Mouse (Mus musculus) kidney, adult 11 months (tissue): ENCODE results near the gene Ddx4.
A peak's percentile ranks its signal among the peaks of the same experiment; 100 is the strongest.

Experiments used
- DNase-seq: peaks from one replicate; pipeline ENCODE4 v3.0.0; 2022

Ddx4 gene

DNA sequence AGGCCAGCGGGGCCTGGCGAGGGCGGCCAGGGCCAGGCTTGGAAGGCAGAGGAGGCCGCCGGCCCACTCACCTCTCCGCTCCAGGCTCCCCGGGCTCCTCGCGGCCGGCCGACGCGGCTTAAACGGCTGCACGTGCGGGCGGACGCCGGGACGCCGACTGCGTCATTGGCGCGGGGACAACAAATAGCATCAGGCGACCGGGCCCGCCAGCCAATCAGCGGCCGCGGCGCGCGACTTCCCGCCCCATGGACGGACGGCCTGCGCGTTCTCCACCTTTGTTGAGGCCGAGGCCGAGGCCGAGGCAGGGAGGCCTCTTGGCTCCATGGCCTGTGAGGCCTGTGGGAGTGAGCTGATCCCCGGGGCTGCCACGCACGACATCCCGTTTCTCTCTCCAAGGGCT lies at the start of gene Ddx4:
Gene Ddx4 (minus strand): TSS at position 271 of the 400 bp plus-strand sequence.
- no peak for DNase-seq

DNA sequence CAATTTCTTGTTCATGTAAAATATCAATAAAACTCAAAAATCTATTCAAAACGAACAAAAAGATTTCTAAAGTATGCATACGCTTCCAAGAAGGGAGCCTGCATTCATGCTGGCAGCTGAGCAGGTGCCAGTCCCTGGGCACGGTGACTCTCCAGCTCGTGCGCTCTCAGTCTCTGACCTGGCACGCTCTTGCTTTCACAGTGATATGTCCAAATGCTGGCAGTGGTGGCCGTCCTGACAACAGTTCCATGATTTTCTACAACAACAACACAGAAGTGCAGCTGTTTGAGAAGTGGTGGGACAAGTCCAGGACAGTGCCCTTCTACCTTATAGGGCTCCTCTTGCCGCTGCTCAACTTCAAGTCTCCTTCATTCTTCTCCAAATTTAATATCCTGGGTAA lies 49.0 kb upstream of the Ddx4 start:
- DNase-seq: no peak

DNA sequence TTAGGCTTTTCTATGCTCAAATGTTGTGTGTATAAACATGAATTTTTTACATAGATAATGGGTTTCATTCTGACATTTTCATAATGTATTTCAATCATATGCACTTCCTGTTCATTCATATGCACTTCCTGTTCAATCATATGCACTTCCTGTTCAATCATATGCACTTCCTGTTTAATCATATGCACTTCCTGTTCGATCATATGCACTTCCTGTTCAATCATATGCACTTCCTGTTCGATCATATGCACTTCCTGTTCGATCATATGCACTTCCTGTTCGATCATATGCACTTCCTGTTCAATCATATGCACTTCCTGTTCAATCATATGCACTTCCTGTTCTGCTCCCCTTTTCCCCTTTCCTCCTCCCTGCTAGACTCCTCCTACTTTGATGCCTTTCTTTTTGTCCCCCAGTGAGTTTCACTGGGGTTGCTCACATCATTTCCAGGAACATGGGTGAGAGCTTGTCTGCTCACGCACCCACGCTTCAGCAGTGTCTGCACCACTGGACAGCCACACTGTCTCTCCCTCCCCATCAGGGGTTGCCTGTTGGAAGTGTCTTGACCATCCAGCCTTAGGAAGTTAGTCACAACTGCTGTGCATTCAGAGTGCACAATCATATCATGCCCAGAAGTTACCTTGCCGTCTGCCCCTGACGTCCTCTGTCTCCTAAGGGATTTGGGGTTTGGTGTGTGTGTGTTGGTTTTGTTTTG lies 43.4 kb upstream of the Ddx4 start:
- DNase-seq: no peak

DNA sequence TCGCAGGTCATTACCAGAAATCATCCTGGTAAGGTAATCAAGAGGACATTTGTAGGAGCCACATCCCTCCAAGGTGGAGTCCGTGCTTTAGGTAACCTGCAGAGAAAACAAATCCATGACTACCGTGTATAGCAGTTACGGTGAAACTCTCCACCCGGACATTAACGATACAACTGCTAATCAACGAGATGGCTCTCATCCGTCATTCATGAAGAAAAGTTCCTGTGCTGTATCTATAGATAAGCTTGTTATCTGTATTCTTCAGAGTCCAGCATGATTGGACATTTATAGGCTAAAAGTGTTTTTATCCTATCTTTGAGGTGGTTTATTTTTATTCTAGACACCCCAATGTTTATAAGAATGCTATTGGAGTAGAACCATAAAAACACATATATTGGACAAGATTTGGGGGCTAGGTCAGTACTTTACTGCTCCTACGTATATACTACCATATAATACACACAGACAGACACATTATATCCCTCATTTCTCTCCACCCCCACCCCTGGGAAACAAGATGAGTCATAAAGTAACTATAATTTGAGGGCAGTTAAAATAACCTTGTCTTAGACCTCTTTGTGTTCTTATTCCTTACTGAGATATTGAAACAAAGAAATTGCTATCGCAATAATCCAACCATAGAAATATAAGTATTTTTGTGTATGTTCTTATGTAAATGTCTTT lies 40.7 kb upstream of the Ddx4 start:
- DNase-seq: no peak

DNA sequence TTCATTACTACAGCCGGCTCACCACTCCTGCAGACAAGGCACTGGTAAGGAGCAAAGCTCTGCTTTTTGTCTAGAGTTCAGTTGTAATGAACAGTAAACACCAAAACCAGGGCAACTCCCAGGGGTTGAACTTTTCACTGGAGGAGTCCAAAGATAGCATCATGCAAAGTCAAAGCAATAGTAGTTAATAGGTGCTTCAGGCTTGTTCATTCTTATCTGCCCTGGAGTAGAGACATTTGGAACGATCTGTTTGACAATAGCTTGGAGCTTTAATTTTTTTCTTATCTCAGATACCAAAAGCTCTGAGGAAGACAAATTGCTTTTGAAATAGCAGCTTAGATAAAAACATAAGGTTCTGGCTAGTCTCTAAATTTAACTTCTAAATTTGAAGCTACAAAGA lies 33.9 kb upstream of the Ddx4 start:
- no peak for DNase-seq

DNA sequence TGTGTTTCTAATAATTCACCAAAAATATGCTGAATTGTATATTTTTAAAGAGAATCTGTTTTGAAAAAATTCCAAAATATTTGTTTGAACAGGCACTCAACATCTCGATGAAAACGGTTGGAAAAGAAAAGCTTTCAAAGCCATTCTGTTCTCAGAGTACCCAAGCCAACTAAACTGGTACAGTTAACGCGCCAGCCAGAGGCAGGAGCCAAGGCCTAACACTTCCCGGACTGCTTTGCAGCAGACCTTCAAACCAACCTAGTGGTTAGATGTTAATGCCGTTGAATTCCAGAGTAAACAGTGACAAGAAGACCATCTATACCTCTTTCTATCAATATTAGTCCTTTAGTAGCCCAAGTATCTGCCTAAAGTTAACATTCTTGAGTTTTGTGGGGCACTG lies 31.7 kb upstream of the Ddx4 start:
- DNase-seq: no peak

DNA sequence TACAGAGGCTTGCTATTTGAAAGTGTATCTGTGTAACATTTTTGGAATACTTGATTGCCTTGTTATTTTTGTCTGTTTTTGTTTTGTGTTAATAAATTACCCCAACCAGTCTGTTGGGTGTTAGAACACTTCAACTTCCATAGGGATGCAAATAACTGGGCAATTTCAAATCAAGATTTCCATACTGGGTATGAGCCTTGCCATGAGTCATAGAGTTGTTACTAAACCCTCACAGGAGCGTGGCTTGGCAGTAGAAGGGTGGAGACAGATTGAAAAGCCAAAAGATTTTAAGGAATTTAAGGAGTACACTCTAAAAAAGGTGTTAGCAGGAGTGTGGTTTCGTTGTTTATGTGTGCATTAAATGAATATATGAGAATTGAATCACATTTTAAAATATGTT lies 31.0 kb upstream of the Ddx4 start:
- DNase-seq: no peak

DNA sequence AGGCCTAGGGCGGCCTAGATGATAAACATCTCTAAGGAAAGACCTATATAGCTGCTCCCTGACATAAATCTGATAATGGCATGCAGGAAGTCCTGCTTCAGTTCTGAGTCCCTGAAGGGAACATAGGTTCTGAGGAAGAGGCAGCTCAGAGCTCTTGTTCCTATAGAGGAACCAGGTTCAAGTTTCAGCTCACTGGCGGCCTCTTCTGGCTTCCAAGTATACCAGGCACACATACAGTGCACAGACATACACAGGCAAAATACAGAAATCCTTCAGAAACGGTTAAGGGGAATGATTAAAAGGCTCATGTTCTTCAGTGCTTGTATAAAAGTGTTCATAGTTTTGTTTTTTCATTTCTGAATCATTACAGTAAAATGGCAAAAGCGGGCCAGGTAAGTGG lies 25.9 kb upstream of the Ddx4 start:
- DNase-seq: no peak

DNA sequence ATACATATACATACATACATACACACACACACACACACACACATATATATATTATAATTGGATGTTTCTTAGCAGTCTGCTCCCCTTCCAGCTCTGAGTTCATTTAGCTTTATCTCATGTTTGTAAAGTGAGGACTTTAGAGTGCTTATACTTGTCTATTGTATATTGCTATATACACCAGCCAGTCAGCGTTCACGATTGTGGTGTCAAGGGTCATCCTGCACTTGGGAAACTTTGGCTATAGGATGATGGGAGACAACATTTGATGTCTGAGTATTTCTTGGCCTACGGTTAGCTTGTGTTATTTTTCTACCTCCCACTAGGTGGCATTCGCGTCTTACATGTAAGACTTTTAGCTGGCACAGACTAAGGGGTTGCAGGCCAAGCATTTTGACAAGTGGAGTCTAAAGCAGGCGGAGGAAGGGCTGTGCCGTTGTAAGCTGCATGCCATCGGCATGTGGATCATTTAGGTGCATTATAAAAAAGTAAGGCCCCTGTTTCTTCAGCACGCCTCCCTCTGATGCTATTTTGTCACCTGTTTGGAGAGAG lies 21.7 kb upstream of the Ddx4 start:
- peak; percentile 56 for DNase-seq

DNA sequence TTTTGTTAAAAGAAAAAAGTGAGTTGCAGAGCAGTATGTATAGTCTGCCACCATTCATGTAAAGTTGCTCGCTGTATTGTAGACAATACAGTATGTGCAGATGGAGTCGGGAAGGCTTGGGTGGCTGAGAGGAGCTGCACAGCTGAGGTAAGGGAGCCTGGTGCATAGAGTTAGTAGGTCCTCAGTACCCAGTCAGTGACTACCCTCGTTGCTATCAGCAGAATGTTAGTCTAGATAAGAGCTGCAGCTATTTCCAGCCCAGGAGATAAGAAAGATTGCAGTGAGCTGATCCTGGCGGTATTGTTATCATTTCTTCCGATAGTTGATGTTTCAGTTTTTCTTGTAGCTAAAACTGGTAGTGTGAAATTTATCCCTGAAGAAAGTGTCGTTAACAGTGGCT lies 20.5 kb upstream of the Ddx4 start:
- DNase-seq: no peak

DNA sequence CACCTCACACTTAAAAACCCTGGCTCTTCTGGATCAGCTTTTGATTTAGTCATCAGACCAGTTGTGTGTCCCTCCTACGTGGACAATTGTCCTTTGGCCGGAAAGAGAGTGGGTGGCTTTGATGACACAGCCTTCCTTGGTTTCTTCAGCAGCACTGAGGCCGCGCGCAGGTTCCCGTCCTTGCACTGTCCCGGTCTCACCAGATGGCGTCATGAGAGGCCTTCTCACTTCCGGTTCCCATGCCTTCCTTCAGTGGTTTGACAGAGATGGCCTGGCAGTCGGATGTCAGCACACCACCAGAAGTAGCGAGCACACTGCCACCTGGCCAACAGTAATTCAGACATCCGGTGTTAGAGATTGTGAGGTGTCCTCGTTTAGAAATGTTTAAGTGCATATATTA lies 19.4 kb upstream of the Ddx4 start:
- DNase-seq: no peak

DNA sequence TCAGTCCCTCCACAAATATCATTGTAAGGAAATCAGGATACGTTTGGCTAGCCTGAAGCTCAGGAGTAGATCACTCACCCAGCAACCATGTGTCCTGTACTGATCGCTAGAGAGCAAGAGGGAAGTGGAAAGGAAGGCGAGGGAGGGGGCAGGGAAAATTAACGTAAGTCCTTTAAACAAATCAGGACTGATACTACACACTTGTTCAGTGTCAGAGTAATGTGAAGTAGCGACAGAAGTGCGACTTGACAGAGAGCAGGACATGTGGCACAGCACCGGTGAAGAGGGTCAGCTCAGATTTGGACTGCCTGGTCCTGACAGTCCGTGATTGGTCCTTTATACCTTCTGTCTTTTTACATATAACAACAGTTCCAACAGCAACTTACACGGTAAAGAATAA lies 14.9 kb upstream of the Ddx4 start:
- no peak for DNase-seq

DNA sequence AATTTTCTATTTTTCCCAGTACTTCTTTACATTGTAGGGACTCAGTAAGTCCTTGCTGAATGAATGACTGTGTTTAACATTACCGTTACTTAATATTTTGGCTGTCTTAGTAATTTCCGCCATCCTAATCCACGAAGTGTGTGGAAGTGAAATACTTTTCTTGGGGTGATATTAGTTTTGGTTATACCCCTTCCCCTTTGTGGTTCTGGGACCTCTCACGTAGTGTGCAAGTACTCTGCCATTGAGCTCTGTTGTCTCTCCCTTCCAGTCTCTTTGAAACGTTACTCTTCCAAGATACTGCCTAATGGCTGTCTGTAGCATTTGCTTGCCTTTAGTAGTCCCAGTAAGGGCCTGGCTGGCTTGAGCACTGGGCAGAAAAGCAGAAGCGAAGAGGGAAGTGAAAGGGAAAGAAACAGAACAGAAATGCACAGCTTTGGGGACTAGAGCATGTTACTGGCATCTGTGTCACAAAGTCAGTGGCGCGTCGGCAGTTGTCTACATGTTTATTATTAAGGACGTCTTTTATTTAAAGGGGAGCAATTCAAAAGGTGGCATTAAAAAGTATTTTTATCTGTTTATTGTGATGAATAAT lies 14.3 kb upstream of the Ddx4 start:
- DNase-seq: no peak

DNA sequence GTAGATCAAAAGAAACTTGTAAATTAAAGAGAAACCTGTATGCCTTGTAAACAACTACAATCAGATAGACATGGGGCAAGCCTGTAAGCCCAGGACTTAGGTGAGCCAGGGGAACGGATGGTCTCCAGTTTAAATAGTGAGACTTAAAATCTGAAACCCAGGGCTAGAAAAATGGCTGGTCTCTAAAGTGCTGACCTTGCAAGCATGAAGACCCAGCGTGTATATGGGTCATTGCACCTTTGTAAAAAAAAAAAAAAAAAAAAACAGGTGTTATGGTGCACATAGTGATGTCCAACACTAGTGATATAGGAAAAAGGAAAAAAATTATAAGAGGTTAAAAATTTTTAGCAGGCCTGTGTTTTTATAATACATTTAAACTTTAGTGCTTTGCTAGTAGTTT lies 9.4 kb upstream of the Ddx4 start:
- no peak for DNase-seq

DNA sequence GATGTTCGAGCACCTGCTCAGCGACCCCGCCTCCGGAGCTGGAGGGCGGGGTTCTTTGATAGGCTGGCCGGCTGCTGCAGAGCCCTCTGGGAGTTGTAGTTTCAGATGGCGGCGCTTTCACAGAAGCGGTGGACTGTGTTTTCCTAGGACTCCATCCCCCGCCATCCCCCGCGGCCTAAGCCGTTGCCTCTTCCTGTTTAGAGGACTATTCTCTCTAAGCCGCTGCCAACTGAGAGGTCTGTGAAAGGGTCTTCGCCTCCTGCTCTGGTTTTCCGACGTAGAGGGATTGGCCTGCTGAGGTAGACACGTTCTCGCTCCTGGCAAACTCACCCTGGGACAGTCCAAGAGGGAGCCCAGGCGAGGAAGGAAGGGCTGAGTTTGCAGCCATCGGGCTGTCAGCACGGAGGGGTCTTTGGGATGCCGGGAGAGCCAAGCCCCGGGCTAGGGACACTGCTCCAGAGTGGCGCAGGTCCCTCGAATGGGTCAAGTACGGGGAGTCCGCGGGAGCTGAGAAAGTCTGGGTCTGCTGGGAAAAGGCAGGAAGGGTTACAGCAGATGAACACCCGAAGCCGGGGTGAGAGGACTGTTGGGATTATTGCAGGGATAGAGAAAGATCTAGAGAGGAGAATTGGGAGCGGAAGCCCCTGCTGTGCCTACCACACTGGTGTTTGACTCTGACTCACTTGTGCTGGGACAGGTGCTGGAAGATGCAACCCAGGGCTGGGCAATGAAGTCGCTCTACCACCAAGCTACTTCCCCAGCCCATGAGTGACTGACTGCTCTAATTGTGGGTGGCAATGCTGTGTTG lies 8.5 kb upstream of the Ddx4 start, which contains the start of gene Slc38a9:
Gene Slc38a9 (plus strand): TSS at position 178 of the 808 bp plus-strand sequence.
- DNase-seq: peak; percentile 95

DNA sequence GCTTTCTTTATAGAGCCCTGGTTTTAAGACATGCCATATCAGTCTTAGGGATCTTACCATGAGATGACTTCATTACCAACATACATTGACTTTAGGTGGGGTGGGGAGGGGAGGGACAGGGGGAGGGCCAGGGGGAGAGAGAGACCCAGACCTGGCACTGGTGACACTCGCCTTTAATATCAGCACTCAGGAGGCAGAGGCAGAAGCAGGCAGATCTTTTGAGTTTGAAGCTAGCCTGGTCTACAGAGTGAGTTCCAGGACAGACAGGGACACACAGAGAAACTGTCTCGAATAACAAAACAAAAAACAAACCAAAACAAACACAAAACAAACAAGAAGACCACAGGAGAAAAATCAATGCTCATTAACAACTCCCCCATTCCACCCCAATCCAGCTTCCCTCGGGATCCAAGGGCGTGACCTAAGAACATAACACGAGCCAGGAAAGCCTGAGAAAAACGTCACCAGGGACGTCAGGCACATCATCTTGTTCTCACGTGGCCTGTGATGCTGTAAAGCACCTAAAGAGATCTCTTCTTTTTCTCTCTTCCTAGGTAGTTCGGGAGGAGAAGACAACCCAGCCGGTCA lies 7.8 kb upstream of the Ddx4 start:
- no peak for DNase-seq

DNA sequence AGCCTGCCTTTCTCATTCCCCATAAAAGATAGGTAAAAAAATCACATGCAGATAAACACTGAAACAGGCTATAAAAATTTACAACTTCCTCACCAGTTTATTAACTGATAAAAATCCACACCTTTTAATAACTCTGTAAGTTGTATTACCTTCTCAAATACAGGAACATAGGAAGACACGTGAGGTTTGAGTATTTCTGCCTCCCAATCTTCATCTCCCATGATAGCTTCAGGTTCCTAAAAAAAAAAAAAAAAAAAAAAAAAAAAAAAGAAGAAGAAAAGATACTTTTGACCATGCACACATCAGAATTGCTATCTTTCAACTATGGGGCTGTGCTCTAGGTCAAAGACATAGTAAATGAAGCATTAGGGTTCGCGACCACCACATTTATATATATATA lies 1.1 kb downstream of the Ddx4 start:
- no peak for DNase-seq

DNA sequence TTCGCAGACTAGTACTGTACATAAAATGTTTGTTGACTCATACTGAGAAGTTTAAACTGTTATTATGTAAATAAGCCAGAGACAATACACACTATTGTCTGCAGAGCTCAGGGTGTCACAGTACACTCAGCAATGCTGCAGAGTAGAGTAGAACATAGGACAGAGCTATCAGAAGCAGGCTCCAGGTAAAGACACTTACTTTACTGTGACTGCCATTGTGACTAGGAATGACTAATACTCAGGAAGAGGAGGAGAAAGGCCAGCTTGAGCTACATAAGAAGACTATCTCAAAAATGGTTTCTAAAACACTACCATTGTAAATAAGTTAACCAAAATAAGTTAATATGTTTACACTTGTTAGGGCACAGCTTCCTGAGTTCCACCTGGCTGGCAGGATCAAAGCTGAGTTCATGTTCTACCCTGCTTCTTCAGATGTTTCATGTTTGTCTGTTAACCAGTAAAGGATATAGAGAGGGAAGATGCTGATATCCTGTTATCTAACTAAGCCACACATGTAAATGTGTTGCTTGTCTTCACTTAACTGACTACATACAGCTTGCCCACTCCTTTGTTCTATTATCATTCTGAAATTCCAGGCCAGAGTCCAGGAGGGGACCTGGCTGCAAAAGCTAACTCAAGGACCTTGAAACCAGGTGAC lies 6.6 kb downstream of the Ddx4 start:
- DNase-seq: no peak

DNA sequence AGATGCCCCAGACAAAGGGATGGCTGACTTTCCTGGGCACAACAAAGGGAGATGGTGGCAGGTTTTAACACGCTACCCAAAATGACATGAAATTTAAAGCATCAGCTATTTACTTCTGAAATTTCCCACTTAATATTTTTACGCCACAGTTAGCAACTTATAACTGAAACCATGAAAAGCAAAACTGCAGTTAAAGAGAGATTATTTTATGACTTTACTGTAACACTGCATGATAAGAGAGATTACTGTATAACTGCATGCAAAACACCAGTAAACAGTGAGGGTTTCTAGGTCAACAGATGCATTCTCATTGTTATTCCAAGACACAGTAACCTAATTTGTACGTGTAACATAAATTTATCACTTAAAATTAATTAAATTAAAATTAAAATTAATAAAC lies 7.3 kb downstream of the Ddx4 start:
- no peak for DNase-seq

DNA sequence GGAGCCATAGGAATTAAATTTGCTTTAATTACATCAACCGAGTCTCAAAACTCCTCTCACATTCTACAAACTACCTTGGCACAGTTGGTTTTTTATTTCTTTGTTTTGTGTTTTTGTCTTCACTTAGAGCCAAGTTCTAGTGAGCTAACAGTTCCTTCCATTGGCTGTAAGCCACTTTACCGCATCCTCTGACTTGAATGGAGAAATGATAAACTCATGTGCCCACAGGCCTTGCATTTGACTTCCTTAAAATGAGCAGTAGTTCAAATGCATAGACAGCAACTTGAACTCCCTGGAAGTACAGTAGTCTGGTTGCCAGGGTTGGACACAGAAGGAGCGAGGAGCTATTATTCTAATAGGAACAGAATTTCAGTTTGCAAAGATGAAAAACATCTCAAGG lies 9.4 kb downstream of the Ddx4 start:
- DNase-seq: no peak

DNA sequence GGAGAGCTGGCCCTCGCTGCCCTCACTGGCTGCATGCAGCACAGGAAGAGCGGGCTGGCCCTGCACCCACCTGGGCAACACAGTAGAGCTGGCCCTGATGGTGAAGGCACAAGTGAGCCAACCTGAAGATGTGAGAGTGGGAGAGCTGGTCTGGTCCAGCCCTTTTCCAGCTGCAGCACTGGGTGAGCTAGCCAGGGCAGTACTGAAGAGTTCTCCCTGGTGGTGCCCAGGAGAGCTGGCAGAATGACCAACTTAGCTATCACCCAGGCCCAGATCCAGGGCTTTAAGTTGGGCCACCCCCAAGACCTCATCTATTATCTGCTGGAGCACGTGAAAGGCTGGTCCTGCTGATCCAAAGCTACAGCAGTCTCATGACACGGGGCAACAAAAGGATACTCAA lies 13.2 kb downstream of the Ddx4 start:
- no peak for DNase-seq

DNA sequence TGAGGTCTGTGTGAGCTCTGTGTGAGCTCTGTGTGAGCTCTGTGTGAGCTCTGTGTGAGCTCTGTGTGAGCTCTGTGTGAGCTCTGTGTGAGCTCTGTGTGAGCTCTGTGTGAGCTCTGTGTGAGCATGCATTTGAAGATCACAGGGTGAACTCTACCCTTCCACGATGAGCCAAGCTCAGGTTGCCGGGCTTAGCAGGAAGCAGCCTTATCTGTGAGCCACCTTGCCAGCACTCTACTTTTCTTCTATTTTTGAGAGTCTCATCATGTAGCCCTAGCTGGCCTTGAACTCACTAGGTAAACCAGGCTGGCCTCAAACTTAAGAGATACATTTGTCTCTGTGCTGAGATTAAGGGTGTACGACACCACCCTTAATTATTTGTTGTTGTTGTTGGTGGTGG lies 15.8 kb downstream of the Ddx4 start:
- DNase-seq: no peak
